Mouse (Mus musculus) kidney, postnatal 36 days (tissue): ENCODE measurements around the gene Ofcc1.
A peak's percentile ranks its signal among the peaks of the same experiment; 100 is the strongest.

Experiments
- DNase-seq, 2 experiments: peaks; one replicate each; pipeline ENCODE4 v3.0.0; 2021 to 2022; ENCODE audit warnings: mixed read lengths in 2 of 2

Gene Ofcc1

GRCm38 (mm10) chr13:40361288-40361687, at the start of gene Ofcc1:
Ofcc1 (minus strand) TSS chr13:40361450.
- peak in 1 of 2 experiments; percentile 8 for DNase-seq

DNA sequence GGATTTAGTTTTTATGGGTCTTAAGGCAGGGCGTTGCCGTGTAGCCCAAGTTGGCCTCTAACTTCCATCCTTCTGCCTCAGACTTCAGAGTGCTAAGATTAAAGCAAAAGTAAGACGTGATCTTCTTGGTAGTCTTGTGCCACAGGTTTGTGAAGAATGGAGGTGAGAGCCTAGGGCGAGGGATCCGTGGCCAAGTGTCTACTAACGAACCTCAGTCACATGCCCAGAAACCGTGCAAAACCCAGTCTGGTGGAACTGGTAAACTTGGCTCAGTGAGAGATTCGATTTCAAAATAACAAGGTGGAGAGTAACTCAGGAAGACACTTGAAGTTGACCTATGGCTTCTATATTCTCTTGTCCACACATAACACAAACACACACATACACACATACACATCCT, 28.9 kb upstream of the Ofcc1 start:
- DNase-seq = no peak

- DNase-seq = no peak
Observed at GRCm38 (mm10) chr13:40387446-40387845, 26.2 kb upstream of the Ofcc1 start.

DNA sequence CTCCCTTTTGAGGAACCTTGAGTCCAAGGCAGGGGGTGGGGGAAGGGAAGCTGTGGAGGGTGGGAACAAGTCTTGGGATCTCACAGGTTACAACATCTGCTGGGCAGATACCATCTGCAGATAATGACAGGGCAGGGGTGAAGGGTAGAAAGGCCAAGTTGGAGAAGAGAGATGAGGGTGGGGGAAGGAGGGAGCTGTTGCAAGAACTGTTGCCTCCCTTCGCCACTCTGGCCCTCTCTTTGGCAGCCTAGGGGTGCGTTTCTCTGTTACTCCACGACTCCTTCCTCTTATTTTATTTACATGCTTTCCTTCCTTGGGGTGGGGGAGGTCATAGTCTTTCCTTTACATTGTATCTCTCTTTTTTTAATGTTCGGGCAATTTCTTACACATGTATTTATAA, 23.7 kb upstream of the Ofcc1 start:
- DNase-seq = no peak

GRCm38 (mm10) chr13:40376773-40377172, 15.5 kb upstream of the Ofcc1 start:
- DNase-seq = no peak

- no peak for DNase-seq
Observed at GRCm38 (mm10) chr13:40366762-40367161, 5.5 kb upstream of the Ofcc1 start.

- no peak for DNase-seq
Observed at GRCm38 (mm10) chr13:40364855-40365254, 3.6 kb upstream of the Ofcc1 start.

DNA sequence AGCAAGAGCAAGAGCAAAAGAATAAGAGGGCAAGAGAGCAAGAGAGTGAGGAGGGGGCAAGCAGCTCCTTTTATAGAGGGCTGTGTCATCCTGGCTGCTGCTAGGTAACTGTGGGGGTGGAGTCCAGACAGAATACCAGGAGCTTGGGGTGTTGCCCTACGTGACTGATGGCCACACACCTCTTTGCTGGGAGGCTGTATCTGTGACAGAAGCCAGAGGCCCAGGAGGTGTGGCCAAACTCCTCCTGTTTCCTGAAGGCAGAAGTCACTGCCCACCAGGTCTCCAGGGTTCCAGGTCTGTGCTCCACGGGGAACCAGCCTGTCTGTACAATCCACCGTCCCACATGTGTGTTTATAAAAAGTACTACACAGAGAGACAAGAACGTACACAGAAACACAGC, 558 bp downstream of the Ofcc1 start:
- DNase-seq = no peak

DNA sequence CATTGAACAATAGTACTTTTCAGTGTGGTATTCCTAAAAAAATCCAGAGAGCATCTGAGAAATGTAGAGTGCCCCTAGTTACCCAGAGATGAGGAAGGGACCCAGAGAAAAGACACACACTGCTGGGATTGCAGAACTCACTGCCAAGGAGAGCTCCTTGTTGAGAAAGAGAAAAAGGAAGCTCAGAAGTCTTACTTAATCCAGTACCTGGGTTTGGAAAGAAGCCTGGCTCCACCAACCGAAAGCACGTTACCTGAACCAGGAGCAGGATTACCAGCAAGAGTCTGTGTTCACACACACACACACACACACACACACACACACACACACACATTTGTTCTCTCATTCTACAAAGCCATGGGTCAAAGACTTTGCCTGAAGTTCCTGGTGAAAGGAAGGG, 14.2 kb downstream of the Ofcc1 start:
- DNase-seq = no peak

- DNase-seq = no peak
Observed at GRCm38 (mm10) chr13:40323301-40323700, 37.9 kb downstream of the Ofcc1 start.

GRCm38 (mm10) chr13:40320814-40321525, 40.3 kb downstream of the Ofcc1 start:
- DNase-seq = no peak

GRCm38 (mm10) chr13:40317731-40318130, 43.5 kb downstream of the Ofcc1 start:
- no peak for DNase-seq

DNA sequence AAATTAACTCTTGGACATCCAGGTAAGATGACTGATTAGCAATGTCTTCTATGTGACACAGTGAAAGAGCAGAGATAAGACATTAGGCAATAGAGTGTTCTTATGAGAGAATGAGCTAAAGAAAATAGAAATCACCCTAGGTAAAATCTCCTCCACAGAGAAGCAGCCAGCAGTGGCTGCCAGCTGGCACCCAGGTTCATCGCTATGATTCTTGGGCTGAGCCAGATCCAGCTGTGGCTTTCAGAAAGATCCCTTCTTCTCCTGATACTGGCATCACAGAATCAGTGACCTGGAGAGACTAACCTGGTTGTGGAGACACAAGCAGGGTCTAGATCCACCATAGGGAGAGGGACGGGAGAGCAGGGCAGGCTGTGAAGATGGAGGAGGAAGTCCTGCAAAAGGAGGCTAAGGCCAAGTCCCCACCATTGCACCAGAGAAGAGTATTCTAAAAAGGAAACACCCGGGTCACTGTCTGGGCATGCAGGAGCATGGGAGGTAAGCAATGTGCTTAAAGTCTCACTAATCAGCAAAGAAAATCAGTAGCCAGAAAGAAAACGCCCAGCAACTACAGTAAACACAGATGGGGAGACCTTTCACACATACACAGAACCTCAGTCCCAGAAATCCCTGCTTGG, 46.0 kb downstream of the Ofcc1 start:
- no peak for DNase-seq

DNA sequence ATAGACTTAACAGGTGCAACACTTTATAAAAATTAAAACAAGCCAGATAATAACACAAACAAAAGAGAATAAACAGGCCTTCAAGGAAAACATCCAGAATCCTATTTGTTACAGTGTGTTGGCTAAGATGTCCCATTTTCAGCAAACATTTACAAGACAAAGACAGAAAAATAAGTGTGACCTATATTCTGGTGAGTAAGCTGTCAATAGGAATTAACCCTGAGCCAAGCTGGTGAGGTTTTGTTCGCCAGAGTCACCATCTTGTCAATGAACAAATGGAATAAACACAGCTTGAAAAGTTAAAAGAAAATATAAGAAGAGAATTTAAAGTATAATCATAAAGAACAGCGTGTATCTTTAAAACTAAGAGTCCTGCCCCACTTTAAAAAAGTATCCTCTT, 68.4 kb downstream of the Ofcc1 start:
- DNase-seq = no peak

GRCm38 (mm10) chr13:40290846-40291245, 70.4 kb downstream of the Ofcc1 start:
- DNase-seq = no peak

DNA sequence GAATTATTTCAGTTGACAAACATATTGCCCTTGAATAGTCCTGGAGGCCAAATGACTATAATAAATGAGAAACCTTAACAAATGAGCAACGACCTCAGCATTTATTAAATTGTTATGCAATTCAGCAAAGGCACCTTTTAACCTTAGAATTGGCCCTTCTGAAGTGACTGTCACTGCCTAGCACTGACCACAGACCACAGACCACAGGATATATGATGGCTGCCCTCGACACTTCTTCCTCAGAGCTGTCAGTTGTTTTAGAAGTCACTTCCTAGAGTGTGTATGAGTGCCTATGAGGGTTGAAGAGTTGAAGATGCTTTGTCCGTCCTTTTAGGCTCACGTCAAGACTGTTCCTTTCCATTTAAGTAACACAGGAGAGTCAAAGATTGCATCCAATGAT, 72.6 kb downstream of the Ofcc1 start:
- no peak for DNase-seq

DNA sequence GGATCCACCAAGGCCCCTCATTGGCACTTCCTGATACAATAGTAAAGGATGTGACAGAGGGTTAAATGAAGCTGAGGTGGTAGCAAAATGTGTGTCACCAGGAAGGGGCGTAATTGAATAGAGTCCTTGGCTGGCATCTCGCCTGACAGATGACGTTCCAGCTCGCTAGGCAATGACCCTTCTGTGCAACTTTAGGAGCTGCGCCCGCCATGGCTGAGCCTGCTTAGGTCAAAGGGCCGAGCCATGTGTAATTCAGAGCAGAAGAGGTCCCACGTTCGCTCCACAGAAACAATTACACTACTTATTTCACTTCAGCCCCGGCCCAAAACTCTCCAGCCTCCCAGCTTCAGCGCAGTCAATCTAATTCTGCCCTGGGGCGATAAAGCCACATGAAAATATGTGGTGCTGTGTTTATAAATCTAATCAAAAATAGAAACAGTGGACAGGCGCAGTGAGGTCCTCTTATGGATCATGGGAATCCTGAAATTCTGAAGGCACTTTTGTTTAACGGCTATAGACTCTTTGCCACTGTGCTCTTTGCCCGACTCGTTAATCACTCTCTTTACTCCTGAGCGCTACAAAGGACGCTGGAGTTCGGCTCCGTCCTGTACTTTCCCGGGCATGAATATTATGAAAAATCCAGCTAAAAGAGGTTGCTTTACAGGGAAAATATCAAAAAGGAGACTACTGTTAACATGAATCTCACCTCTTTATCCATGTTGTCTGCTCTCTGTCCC, 73.8 kb downstream of the Ofcc1 start:
- DNase-seq = peak in 1 of 2 experiments; percentile 8

DNA sequence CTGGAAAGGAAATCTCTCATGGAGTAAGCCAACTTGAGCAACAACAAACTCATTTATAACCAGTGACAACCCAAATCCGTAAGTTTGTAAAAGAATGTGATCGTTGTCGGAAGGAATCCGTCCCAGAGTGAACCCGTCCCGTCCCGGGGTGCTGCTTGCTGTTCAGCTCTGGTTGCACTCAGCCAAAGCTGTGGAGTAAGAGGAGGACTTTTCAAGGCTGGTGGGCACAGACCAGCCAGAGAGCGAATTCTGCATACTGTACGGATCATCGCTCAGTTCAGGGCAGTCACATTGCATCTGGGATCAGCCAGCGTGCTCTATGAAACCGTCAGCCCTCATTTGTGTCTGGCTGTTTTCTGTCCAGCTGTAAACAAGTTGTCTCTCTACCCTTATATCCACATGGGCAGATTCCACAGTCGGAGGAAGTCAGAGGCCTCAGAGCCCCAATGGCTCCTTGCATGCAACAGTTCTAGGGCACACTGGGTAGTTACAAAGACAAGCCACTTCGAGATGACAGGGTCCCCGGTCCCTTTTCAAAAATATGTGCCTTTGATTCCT, 75.9 kb downstream of the Ofcc1 start:
- DNase-seq = peak in 1 of 2 experiments; percentile 15

DNA sequence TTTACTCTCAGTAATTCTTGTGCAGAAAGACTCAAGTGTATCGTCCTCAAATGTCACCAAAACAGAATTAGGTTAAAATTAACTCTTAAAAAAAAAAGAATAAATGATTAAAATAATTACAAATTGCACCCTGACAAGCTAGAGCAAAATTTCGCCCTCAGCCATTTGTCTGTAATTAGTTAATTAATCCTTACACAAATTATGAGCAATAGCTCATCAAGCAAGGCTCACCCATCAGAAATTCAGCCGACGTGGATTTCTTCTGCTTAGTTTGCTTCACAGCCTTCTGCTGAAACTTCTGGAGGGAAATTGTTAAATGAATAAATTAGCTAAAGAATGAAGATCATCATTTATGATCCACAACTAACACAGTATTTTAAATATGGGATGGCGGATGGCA, 80.6 kb downstream of the Ofcc1 start:
- DNase-seq = no peak

DNA sequence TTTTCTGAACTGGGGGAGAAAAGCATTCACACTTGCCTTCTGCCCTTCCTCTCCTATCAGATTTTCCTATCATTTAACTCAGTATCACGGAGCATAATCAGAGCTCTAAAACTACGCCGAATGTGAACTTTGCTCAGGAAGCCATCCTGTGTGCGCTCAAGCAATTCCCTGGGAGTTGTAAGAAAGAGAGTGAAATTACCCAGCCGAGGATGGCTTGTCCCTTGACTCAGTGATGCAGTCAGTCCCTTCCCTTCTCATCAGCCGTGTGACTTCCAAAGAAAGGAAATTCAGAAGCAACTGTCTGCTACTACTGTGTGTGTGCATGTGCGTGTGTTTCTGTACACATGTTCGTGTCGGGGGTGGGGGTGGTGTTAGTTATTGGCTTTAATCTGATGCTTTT, 93.7 kb downstream of the Ofcc1 start:
- peak in 1 of 2 experiments; percentile 2 for DNase-seq

GRCm38 (mm10) chr13:40263087-40263807, 98.0 kb downstream of the Ofcc1 start:
- peak in 1 of 2 experiments; percentile 28 for DNase-seq

- DNase-seq = no peak
Observed at GRCm38 (mm10) chr13:40258757-40259156, 102.5 kb downstream of the Ofcc1 start.

GRCm38 (mm10) chr13:40243821-40244220, 117.4 kb downstream of the Ofcc1 start:
- no peak for DNase-seq
